Mouse (Mus musculus) c-Kit-negative CD71-positive TER-119-positive erythroid progenitor cells, embryonic 14.5 days (primary cell): ENCODE measurements at regions not wholly inside any gene's neighbourhood (a gene's known extent, or its start where the extent isn't known, plus 50 kb on each side); places are given as distances from the start of the nearest gene placed in this dataset.

Experiments used
- DNase-seq: peaks from one replicate; pipeline ENCODE4 v3.0.0-alpha.2; 2013; ENCODE audit warnings: low read depth, low spot score

- no peak for DNase-seq
Measured at GRCm38 (mm10) chr13:31166286-31166685, 192.3 kb downstream of the Gm5447 start.

GRCm38 (mm10) chr13:31168854-31169253 lies 194.8 kb downstream of the Gm5447 start:
- DNase-seq = no peak

- no peak for DNase-seq
Measured at GRCm38 (mm10) chr13:31171751-31172150, 197.7 kb downstream of the Gm5447 start.

- no peak for DNase-seq
Measured at GRCm38 (mm10) chr13:31172580-31172979, 198.6 kb downstream of the Gm5447 start.

- DNase-seq = no peak
Measured at GRCm38 (mm10) chr13:31177999-31178783, 204.2 kb downstream of the Gm5447 start.

GRCm38 (mm10) chr13:31178964-31179363 lies 205.0 kb downstream of the Gm5447 start:
- no peak for DNase-seq

GRCm38 (mm10) chr13:31179407-31180001 lies 205.5 kb downstream of the Gm5447 start:
- no peak for DNase-seq

GRCm38 (mm10) chr13:31181530-31181929 lies 207.5 kb downstream of the Gm5447 start:
- no peak for DNase-seq

- DNase-seq = no peak
Measured at GRCm38 (mm10) chr13:31184845-31185834, 211.1 kb downstream of the Gm5447 start.

- no peak for DNase-seq
Measured at GRCm38 (mm10) chr13:31186805-31187589, 213.0 kb downstream of the Gm5447 start.

- DNase-seq = no peak
Measured at GRCm38 (mm10) chr13:31189116-31189515, 215.1 kb downstream of the Gm5447 start.

GRCm38 (mm10) chr13:31190036-31190435 lies 216.0 kb downstream of the Gm5447 start:
- DNase-seq = no peak

- no peak for DNase-seq
Measured at GRCm38 (mm10) chr13:31191344-31192139, 217.5 kb downstream of the Gm5447 start.

- DNase-seq = no peak
Measured at GRCm38 (mm10) chr13:31194971-31195370, 221.0 kb downstream of the Gm5447 start.

GRCm38 (mm10) chr13:31196546-31196945 lies 222.5 kb downstream of the Gm5447 start:
- DNase-seq = no peak

- DNase-seq = no peak
Measured at GRCm38 (mm10) chr13:31197593-31197992, 223.6 kb downstream of the Gm5447 start.

GRCm38 (mm10) chr13:31199384-31199783 lies 225.4 kb downstream of the Gm5447 start:
- DNase-seq = no peak

- no peak for DNase-seq
Measured at GRCm38 (mm10) chr13:31204068-31204467, 230.1 kb downstream of the Gm5447 start.

GRCm38 (mm10) chr13:31206381-31206780 lies 232.4 kb downstream of the Gm5447 start:
- DNase-seq = no peak

- no peak for DNase-seq
Measured at GRCm38 (mm10) chr13:31207709-31208108, 233.7 kb downstream of the Gm5447 start.
